Mouse (Mus musculus) limb, embryonic 11.5 days (tissue): ENCODE results near the gene Mrpl43. TPM values are rescaled to one million over a fixed set of nuclear protein-coding genes. Genes with fewer than 3 reads are reported as not detected.

Experiments
- ATAC-seq: fragments of 200-750 bp; cut with Nextera tagmentation; 2 replicates; pipeline ENCODE4 v1.8.0; 2017; ENCODE audit warnings: low read depth; ENCODE audit not compliant: insufficient number of reproducible peaks, low FRiP score, low TSS enrichment
- DNase-seq: peaks from one replicate; pipeline ENCODE4 v3.0.0-alpha.2; 2015; ENCODE audit warnings: low spot score
- H3K27ac ChIP-seq: fragments of 300-500 bp; sonication (generic); replicated peaks from 2 replicates; pipeline ENCODE4 v1.5.1; 2014; ENCODE audit warnings: low read depth, mild to moderate bottlenecking, low read length
- H3K27me3 ChIP-seq: fragments of 300-500 bp; sonication (generic); 2 replicates; pipeline ENCODE4 v1.6.1; 2014; ENCODE audit warnings: mild to moderate bottlenecking, low read length, mixed read lengths; ENCODE audit not compliant: control insufficient read depth, insufficient read depth
- H3K36me3 ChIP-seq: fragments of 300-500 bp; sonication (generic); 2 replicates; pipeline ENCODE4 v1.6.1; 2014; ENCODE audit warnings: mild to moderate bottlenecking, low read length, moderate library complexity, mixed read lengths; ENCODE audit not compliant: control insufficient read depth, insufficient read depth
- H3K4me1 ChIP-seq: fragments of 300-500 bp; sonication (generic); 2 replicates; pipeline ENCODE4 v1.6.1; 2014; ENCODE audit warnings: low read length, mixed read lengths; ENCODE audit not compliant: control insufficient read depth, insufficient read depth
- H3K4me2 ChIP-seq: fragments of 300-500 bp; sonication (generic); 2 replicates; pipeline ENCODE4 v1.6.1; 2014; ENCODE audit warnings: low read depth, mild to moderate bottlenecking, moderate library complexity; ENCODE audit not compliant: severe bottlenecking
- H3K4me3 ChIP-seq: fragments of 300-500 bp; sonication (generic); 2 replicates; pipeline ENCODE4 v1.5.1; 2014; ENCODE audit warnings: low read depth, low read length
- H3K9ac ChIP-seq: fragments of 300-500 bp; sonication (generic); 2 replicates; pipeline ENCODE4 v1.6.1; 2014; ENCODE audit warnings: mild to moderate bottlenecking, low read length
- H3K9me3 ChIP-seq: fragments of 300-500 bp; sonication (generic); 2 replicates; pipeline ENCODE4 v1.6.1; 2016; ENCODE audit warnings: low read length; ENCODE audit not compliant: control insufficient read depth
- WGBS: fragments of 180-500 bp; shearing (Covaris S2); extraction: QIAGEN DNeasy Blood & Tissue Kit; methylation state at CpG from one replicate; pipeline ENCODE4 v1.1.7; 2014; 5-methylcytosine and 5-hydroxymethylcytosine counted together
- polyA plus RNA-seq: library from polyadenylated mRNA; unstranded; fragments of >200 nt; fragmentation: Nextera tagmentation; extraction: Ambion mirVana; gene quantifications from 2 replicates; pipeline ENCODE4 v1.2.1, GENCODE M21; 2014

Mrpl43 gene
- polyA plus RNA-seq, 1 experiment from 2014 or later = 73.6 TPM

DNA sequence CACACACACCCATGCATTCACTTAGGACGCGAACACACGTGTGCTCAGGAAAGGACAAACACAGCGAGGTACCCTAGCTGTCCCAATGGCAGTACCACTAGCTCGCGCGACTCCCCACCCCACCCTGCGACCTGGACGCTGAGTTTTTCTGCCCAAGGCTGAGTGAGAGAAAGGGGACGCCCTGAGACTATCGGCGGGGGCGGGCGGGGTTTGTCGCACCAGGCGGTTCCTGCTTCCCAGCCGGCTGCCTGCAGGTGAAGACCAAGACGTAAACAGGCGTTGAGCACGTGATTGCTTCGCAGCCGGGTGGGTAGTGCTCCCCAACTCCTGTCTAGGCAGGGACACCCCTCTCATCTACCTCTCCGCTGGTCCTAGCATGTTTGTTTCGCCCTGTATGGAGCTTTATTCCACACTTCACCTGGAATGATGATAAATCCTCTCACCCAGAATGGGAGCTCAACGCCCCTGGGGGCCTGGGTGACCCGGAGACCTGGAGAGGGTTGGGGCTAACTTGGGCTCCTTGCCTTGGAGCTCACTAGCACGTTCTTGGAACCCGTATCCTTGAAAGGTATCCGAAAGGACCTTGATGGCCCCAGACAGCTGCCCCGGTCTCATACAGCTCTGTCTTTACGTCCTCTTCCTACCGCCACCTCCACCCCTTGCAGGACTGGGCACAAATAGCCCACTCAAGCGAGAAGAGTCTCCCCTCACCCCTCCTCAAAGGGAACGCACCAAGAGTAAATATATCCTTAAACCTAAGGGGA is 9.5 kb upstream of the Mrpl43 start:
- Histone ChIP-seq H3K27me3 (no peaks in the 10 kb centered on the region), H3K27ac (peak overlapping the region; percentile 92), H3K9me3 (no peaks in the 10 kb centered on the region), H3K4me2 (peak overlapping the region; percentile 95), H3K36me3 (peaks cover 5% of the 10 kb centered on the region; the same call in 1 of the 2 replicates), H3K9ac (peak overlapping the region; percentile 75), H3K4me1 (peaks cover 43% of the 10 kb centered on the region), H3K4me3 (peak overlapping the region; percentile 78)
- no peak for ATAC-seq
- 0% methylated on average over 34 of the region's 34 CpGs for WGBS
- peak; percentile 68 for DNase-seq

DNA sequence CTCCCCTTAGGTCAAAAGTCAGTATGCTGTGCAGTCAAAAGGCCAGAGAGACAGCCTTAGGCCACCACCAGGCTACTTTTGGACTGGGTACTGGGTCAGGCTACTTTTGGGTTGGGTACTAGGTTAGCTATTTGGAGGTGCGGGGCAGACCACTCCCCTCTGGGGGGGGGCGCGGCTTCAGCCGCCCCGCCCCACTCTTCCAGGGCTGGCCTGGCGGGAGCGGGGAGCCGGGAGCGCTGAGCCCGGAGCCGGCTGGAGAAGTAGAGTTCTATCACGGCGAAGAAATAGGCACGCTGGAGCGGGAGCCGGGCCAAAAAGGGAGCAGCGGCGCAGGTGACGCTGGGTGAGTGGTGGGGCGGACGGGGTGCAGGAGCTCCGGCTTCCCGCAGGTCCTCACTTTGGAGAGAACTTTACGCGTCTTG is 8.8 kb upstream of the Mrpl43 start:
- peak; percentile 8; the same call in 1 of the 2 replicates for ATAC-seq
- H3K27ac ChIP-seq = peak overlapping the region; percentile 92
- H3K4me1 ChIP-seq = peaks cover 38% of the 10 kb centered on the region
- peak overlapping the region; percentile 75 for H3K9ac ChIP-seq
- under 1% methylated on average over 25 of the region's 25 CpGs for WGBS
- peak; percentile 71 for DNase-seq
- no peaks in the 10 kb centered on the region for H3K9me3 ChIP-seq
- H3K4me2 ChIP-seq = peak overlapping the region; percentile 95
- H3K27me3 ChIP-seq = no peaks in the 10 kb centered on the region
- H3K36me3 ChIP-seq = peaks cover 10% of the 10 kb centered on the region
- H3K4me3 ChIP-seq = peak overlapping the region; percentile 78

DNA sequence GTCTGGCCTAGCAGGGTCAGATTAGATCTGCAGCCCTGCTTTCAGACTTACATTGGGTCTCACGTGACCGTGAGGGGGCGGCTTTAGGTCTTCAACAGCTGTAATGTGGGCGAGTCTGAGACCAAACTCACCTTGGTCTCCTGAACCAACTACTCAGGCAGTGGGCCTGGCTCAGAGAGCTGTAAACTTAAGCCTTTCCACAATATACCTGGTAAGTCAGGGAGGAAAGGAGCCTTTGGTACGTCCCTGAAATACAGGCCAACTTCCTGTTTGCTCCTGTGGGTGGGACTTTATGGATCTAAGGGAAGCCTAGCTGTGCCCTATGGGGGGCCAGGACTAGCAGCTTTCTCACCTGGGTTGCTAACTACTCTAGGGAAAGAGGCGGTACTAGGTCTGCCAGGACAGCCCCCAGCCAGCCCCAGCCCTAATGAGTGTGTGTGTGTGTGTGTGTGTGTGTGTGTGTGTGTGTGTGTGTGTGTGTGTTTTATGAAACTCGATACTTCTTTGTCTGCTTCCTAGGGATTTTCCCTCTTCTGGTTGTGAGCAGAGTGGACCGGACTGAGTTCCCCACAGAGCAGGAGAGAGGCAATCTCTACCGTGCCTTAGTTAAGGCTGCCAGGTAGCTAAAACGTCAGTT is 8.2 kb upstream of the Mrpl43 start, which contains the start of gene Lzts2:
Gene Lzts2, plus strand, starts transcription at position 80 of the 637 bp plus-strand sequence.
- ATAC-seq = peak; percentile 12; the same call in 1 of the 2 replicates
- no peaks in the 10 kb centered on the region for H3K9me3 ChIP-seq
- peak within 1 kb of the TSS; percentile 92 for H3K27ac ChIP-seq
- H3K4me1 ChIP-seq = peaks cover 38% of the 10 kb centered on the region
- WGBS = 4% methylated on average over 10 of the region's 10 CpGs
- H3K27me3 ChIP-seq = no peaks in the 10 kb centered on the region
- peak within 1 kb of the TSS; percentile 95 for H3K4me2 ChIP-seq
- peak within 1 kb of the TSS; percentile 75 for H3K9ac ChIP-seq
- peaks cover 10% of the 10 kb centered on the region for H3K36me3 ChIP-seq
- peak within 1 kb of the TSS; percentile 78 for H3K4me3 ChIP-seq
- DNase-seq = peak; percentile 69

DNA sequence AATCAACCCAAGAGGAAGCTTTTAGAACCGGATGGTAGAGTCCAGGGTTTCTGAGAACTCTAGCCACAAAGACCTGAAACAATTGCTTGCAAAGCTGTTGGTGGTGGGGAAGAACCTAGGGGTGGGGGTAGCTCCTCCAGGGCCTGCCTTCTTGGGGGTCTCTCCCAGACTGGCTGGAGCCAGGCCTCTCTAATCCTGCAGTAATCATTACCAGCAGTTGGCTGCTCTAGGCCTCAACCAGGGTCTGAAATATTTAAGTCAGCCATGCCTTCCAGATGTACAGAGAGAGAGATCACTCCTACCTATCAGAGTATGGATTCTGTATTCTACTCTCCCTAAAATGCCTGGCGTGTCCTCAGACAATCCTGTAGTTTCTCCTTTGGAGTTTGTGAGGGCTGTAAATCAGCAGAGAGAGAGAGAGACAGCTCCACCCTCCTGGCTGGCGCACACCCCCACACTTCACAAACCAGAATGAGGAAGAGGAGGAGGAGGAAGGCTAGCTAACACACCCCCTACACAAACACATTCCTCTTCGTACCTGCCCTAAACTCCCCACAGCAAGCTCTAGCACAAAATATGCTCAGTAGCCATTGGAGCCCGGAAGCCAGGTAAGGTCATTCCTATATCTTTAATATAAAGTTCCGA is 7.5 kb upstream of the Mrpl43 start:
- Histone ChIP-seq H3K9ac (peak overlapping the region; percentile 27; the same call in 1 of the 2 replicates), H3K4me1 (peaks cover 34% of the 10 kb centered on the region), H3K9me3 (no peaks in the 10 kb centered on the region), H3K27ac (peak overlapping the region; percentile 92), H3K36me3 (peaks cover 10% of the 10 kb centered on the region), H3K27me3 (no peaks in the 10 kb centered on the region), H3K4me2 (peak overlapping the region; percentile 95; the same call in 1 of the 2 replicates), H3K4me3 (no peak overlapping the region)
- peak; percentile 55 for DNase-seq
- no peak for ATAC-seq
- 32% methylated on average over 6 of the region's 6 CpGs for WGBS

DNA sequence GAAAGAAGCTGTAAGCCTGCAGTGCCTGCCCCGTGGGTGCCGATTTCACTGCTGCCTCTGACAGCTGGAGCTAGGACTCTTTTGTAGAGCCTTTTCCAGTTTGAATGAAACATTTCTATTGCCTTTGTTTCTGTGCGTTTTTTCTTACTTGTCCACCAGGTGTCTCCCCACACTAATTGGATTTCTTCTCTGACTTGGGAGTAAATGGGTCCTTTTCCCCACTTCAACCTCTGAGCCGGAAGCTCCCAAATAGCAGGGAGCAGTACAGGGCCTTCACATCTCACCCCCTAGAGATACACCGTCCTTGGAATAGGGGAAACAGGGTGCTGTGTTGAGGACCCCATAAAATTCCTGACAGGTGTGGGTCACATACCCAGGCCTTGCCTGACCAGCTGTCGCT is 6.4 kb upstream of the Mrpl43 start:
- Histone ChIP-seq H3K4me1 (peaks cover 34% of the 10 kb centered on the region), H3K27ac (peak overlapping the region; percentile 92), H3K4me3 (no peak overlapping the region), H3K4me2 (no peak overlapping the region), H3K9me3 (no peaks in the 10 kb centered on the region), H3K9ac (peak overlapping the region; percentile 18; the same call in 1 of the 2 replicates), H3K27me3 (no peaks in the 10 kb centered on the region), H3K36me3 (peaks cover 10% of the 10 kb centered on the region)
- no peak for DNase-seq
- ATAC-seq = no peak
- 41% methylated on average over 6 of the region's 6 CpGs for WGBS

DNA sequence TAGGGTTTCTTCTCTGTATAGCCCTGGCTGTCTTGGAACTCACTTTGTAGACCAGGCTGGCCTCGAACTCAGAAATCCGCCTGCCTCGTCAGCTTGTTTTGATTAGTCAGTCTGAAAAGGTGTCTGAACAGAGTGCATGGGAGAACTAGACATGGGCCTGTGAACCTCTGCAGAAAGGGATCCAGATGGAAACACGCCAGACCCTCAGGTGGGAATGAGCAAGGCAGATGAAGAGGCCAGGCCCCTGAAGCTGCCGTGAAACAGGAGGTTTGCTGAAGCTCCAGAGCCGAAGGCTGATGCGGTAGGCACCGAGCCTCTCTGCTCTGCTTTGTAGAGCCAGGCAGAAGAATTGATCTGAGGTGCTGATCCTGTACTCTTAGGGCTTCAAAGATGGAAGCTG is 6.0 kb upstream of the Mrpl43 start:
- peak overlapping the region; percentile 92; the same call in 1 of the 2 replicates for H3K27ac ChIP-seq
- no peak overlapping the region for H3K4me3 ChIP-seq
- H3K27me3 ChIP-seq = no peaks in the 10 kb centered on the region
- no peak overlapping the region for H3K4me2 ChIP-seq
- 72% methylated on average over 8 of the region's 8 CpGs for WGBS
- no peaks in the 10 kb centered on the region for H3K9me3 ChIP-seq
- H3K4me1 ChIP-seq = peaks cover 34% of the 10 kb centered on the region
- peaks cover 10% of the 10 kb centered on the region for H3K36me3 ChIP-seq
- ATAC-seq (no peak), DNase-seq (no peak)
- peak overlapping the region; percentile 18; the same call in 1 of the 2 replicates for H3K9ac ChIP-seq

DNA sequence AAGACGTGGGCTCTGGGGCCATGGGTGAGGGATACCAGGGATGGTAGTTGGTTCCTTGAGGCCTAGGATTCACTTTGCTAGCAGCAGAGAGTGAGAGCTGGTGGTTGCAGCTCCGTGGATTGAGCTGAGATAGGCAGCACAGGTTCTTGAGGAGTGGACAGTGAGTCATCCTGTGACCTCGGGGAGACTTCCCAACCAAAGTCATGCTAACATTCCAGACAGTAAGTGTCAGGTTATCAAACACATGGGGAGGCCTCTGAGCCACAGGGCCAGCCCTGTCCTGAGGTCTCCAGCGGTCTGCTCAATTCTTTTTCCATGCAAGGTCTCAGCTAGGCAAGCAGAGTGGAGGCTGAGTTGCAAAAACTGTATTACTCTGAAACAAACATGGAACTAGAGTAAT is 4.4 kb upstream of the Mrpl43 start:
- peaks cover 10% of the 10 kb centered on the region for H3K36me3 ChIP-seq
- no peak for ATAC-seq
- no peak for DNase-seq
- no peak overlapping the region for H3K9ac ChIP-seq
- no peak overlapping the region for H3K27ac ChIP-seq
- peaks cover 32% of the 10 kb centered on the region for H3K4me1 ChIP-seq
- no peak overlapping the region for H3K4me3 ChIP-seq
- WGBS = 93% methylated on average over 4 of the region's 4 CpGs
- no peaks in the 10 kb centered on the region for H3K27me3 ChIP-seq
- H3K4me2 ChIP-seq = no peak overlapping the region
- no peaks in the 10 kb centered on the region for H3K9me3 ChIP-seq
